8 mouse cellular contexts compared by ENCODE assay signal in the genomic region with DNA sequence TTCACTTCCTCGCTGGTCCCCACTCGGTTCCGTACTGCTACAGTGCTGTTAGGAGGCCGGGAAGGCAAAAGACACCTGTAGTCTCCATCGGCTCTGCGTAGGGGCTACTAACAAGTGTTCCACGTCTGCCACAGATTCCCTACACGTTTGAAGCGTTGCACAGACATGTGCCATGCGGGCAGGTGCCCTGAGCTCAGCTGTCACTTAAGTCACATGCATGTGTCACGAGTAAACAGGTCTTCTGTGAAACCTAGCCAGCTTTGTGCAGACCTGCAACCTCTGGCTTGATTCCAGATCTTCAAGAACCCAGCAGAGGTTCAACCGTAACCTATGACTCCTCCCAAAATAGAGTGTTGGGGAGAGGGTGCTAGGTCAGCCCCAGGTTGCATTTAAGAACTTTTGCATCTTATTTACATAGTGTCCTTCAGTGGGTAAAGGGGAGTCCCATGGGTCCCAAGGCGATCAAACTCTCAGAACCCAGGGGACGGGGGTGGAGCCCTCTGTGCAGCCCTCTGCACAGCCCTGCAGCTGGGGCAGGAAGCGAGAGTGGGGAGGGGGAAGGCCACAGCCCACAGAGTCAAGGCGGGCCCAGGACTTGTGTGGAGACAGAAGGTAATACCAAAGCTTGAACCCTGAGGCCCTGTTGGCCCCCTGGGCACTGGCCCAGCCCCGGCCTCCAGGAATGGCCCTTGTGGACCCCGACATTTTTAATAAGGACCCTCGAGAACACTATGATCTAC. TPM values are rescaled to one million over a fixed set of nuclear protein-coding genes. Genes with fewer than 3 reads are reported as not detected.
DNase-seq lines count a peak whose midpoint lies in the region; ATAC-seq and TF ChIP-seq lines count a peak whose summit lies in the region.

No protein-coding gene starts in this region.

- H3K4me1 ChIP-seq in testis, adult 2 months (ENCODE audit: control insufficient read depth, insufficient read depth, low read length), result peaks cover 24% of the 10 kb centered on the region
- peaks cover 2% of the 10 kb centered on the region; the same call in 1 of the 2 replicates for H3K4me1 ChIP-seq in forebrain, embryonic 11.5 days (replicated peaks; ENCODE audit: control insufficient read depth, insufficient read depth, low read length)
- peaks cover 10% of the 10 kb centered on the region for H3K4me1 ChIP-seq in intestine, embryonic 14.5 days (replicated peaks; ENCODE audit: control insufficient read depth, insufficient read depth, low read length)
- peaks cover 12% of the 10 kb centered on the region; the same call in 1 of the 2 replicates for H3K4me1 ChIP-seq in spleen, adult 2 months (ENCODE audit: control insufficient read depth, insufficient read depth, insufficient read length)

- no peaks in the 10 kb centered on the region; the same call in none of the 2 replicates for H3K36me3 ChIP-seq in testis, adult 2 months (ENCODE audit: control insufficient read depth, insufficient read depth, low read length)
- H3K36me3 ChIP-seq in forebrain, embryonic 11.5 days (ENCODE audit: control insufficient read depth, insufficient read depth, low read length), result no peaks in the 10 kb centered on the region; the same call in 1 of the 2 replicates
- peaks cover 28% of the 10 kb centered on the region for H3K36me3 ChIP-seq in intestine, embryonic 14.5 days (ENCODE audit: control insufficient read depth, insufficient read depth, low read length)
- H3K36me3 ChIP-seq in spleen, adult 2 months (ENCODE audit: control insufficient read depth, insufficient read depth, low read length), result peaks cover 23% of the 10 kb centered on the region

- H3K9me3 ChIP-seq in forebrain, embryonic 11.5 days (ENCODE audit: control insufficient read depth, low read length), result no peaks in the 10 kb centered on the region
- H3K9me3 ChIP-seq in intestine, embryonic 14.5 days (ENCODE audit: control insufficient read depth, low read length), result no peaks in the 10 kb centered on the region

- peak overlapping the region; percentile 93 for H3K4me3 ChIP-seq in testis, adult 2 months (ENCODE audit: control insufficient read depth, low read depth, low read length)
- peak overlapping the region; percentile 71 for H3K4me3 ChIP-seq in forebrain, embryonic 11.5 days (ENCODE audit: low read depth, low read length)
- H3K4me3 ChIP-seq in intestine, embryonic 14.5 days (ENCODE audit: low read depth, low read length), result peak overlapping the region; percentile 96
- H3K4me3 ChIP-seq in spleen, adult 2 months (ENCODE audit: extremely low read depth, insufficient read depth, insufficient read length), result peak overlapping the region; percentile 77

- H3K27ac ChIP-seq in testis, adult 2 months (ENCODE audit: control insufficient read depth, insufficient read depth, low read depth, low read length), result peak overlapping the region; percentile 94
- H3K27ac ChIP-seq in forebrain, embryonic 11.5 days (ENCODE audit: low read depth, low read length), result peak overlapping the region; percentile 48; the same call in 1 of the 2 replicates
- H3K27ac ChIP-seq in intestine, embryonic 14.5 days (ENCODE audit: low read depth), result peak overlapping the region; percentile 75
- H3K27ac ChIP-seq in spleen, adult 2 months (ENCODE audit: insufficient read depth, low read length), result peak overlapping the region; percentile 95

- DNase-seq in testis, postnatal 14 days (ENCODE audit: low spot score), result no peak
- no peak for DNase-seq in forebrain, embryonic 11.5 days (ENCODE audit: low spot score)
- no peak for DNase-seq in intestine, embryonic 14.5 days (ENCODE audit: low spot score)
- peak; percentile 38 for DNase-seq in lung, postnatal 14 days
- peak; percentile 94 for DNase-seq in spleen, adult 2 months (ENCODE audit: low read depth in 1 of 2, low spot score in 2 of 2)
- no peak for DNase-seq in right cerebral cortex, postnatal 10 days (ENCODE audit: low spot score in 2 of 2)
- no peak for DNase-seq in adipocyte (ENCODE audit: low spot score)

- H3K9ac ChIP-seq in forebrain, embryonic 11.5 days (ENCODE audit: low read length), result peak overlapping the region; percentile 68
- H3K9ac ChIP-seq in intestine, embryonic 14.5 days (ENCODE audit: low read length), result peak overlapping the region; percentile 64

- 15% methylated on average over 19 of the region's 19 CpGs for WGBS in forebrain, embryonic 11.5 days
- 12% methylated on average over 19 of the region's 19 CpGs for WGBS in intestine, embryonic 14.5 days
- WGBS in spleen, adult 2 months, result 2% methylated on average over 19 of the region's 19 CpGs

- no peak for TF ChIP-seq POLR2A in testis, adult 2 months (IDR thresholded peaks at IDR 0.05; ENCODE audit: control insufficient read depth, low read depth, low read length)
- peak; percentile 30; the same call in 1 of the 2 replicates for TF ChIP-seq POLR2A in spleen, adult 2 months (IDR thresholded peaks at IDR 0.05; ENCODE audit: low read depth, low read length)

- H3K4me2 ChIP-seq in forebrain, embryonic 11.5 days (ENCODE audit: low read depth, low read length, severe bottlenecking), result peak overlapping the region; percentile 77
- peak overlapping the region; percentile 82 for H3K4me2 ChIP-seq in intestine, embryonic 14.5 days (ENCODE audit: low read length)

- no peaks in the 10 kb centered on the region for H3K27me3 ChIP-seq in testis, adult 2 months (ENCODE audit: control insufficient read depth, insufficient read depth, low read length)
- no peaks in the 10 kb centered on the region for H3K27me3 ChIP-seq in forebrain, embryonic 11.5 days (ENCODE audit: control insufficient read depth, insufficient read depth, low read length)
- no peaks in the 10 kb centered on the region for H3K27me3 ChIP-seq in intestine, embryonic 14.5 days (replicated peaks; ENCODE audit: control insufficient read depth, insufficient read depth, low read length)
- no peaks in the 10 kb centered on the region for H3K27me3 ChIP-seq in spleen, adult 2 months (ENCODE audit: control insufficient read depth, insufficient read depth, low read length)

- ATAC-seq in forebrain, embryonic 11.5 days (replicated peaks; ENCODE audit: low FRiP score), result peak; percentile 21
- ATAC-seq in intestine, embryonic 14.5 days (replicated peaks; ENCODE audit: low FRiP score, low TSS enrichment, low read depth), result peak; percentile 61

- no peak for TF ChIP-seq CTCF in testis, adult 2 months (IDR thresholded peaks at IDR 0.05; ENCODE audit: control insufficient read depth, insufficient read depth, insufficient replicate concordance, low read depth, low read length)
- no peak for TF ChIP-seq CTCF in spleen, adult 2 months (IDR thresholded peaks at IDR 0.05; ENCODE audit: extremely low read depth, insufficient read depth, insufficient read length, insufficient replicate concordance)

RNA-seq across cellular contexts. Expression of gene Map4k1, which starts 0.6 kb away (rescaled TPM):
- polyA plus RNA-seq in testis, adult 2 months (2012; rRNA removed), result 58.8 and 83.2 TPM in 2 replicates
- polyA plus RNA-seq in forebrain, embryonic 11.5 days (2014; fragmentation: Nextera tagmentation; extraction: Ambion mirVana), result 5.9 and 6.4 TPM in 2 replicates
- polyA plus RNA-seq in intestine, embryonic 14.5 days (2014; fragmentation: Nextera tagmentation; extraction: Ambion mirVana), result 10.0 and 11.6 TPM in 2 replicates
- polyA plus RNA-seq in spleen, adult 2 months (2012; rRNA removed), result 174 and 236 TPM in 2 replicates

RNA-seq across cellular contexts. Expression of gene Eif3k, which starts 0.8 kb away (rescaled TPM):
- 379 and 426 TPM in 2 replicates for polyA plus RNA-seq in testis, adult 2 months (2012; rRNA removed)
- polyA plus RNA-seq in forebrain, embryonic 11.5 days (2014; fragmentation: Nextera tagmentation; extraction: Ambion mirVana), result 341 and 343 TPM in 2 replicates
- 444 and 452 TPM in 2 replicates for polyA plus RNA-seq in intestine, embryonic 14.5 days (2014; fragmentation: Nextera tagmentation; extraction: Ambion mirVana)
- polyA plus RNA-seq in spleen, adult 2 months (2012; rRNA removed), result 218 and 234 TPM in 2 replicates

RNA-seq across cellular contexts. Expression of gene Actn4, which starts 20.3 kb away (rescaled TPM):
- 73.9 and 77.5 TPM in 2 replicates for polyA plus RNA-seq in testis, adult 2 months (2012; rRNA removed)
- polyA plus RNA-seq in forebrain, embryonic 11.5 days (2014; fragmentation: Nextera tagmentation; extraction: Ambion mirVana), result 182 and 199 TPM in 2 replicates
- 298 and 300 TPM in 2 replicates for polyA plus RNA-seq in intestine, embryonic 14.5 days (2014; fragmentation: Nextera tagmentation; extraction: Ambion mirVana)
- 156 and 192 TPM in 2 replicates for polyA plus RNA-seq in spleen, adult 2 months (2012; rRNA removed)

Comparison
In these comparisons a context has a peak if more than half of its experiments do, and no peak if none do; other contexts are left out.
1. DNase-seq: peak in lung, postnatal 14 days (single experiment) and spleen, adult 2 months (2 of 2); none in testis, postnatal 14 days (single experiment), forebrain, embryonic 11.5 days (single experiment), intestine, embryonic 14.5 days (single experiment), right cerebral cortex, postnatal 10 days (0 of 2) and adipocyte (single experiment).
2. Peak in every context shown above with its lines, with median percentiles within 50 percentile points of each other: H3K27ac ChIP-seq and H3K4me3 ChIP-seq.